Mouse (Mus musculus) cerebellum, adult 18-20 months (tissue): Measurements from ENCODE around the gene Fbxl5.
A peak's percentile ranks its signal among the peaks of the same experiment; 100 is the strongest.

Source experiments
- DNase-seq, 2 experiments: peaks; one replicate each; pipeline ENCODE4 v3.0.0; 2021

The Fbxl5 gene

GRCm38 (mm10) chr5:43826883-43827282 is 5.4 kb upstream of the Fbxl5 start:
- DNase-seq, result no peak

- DNase-seq, result no peak
Measured at GRCm38 (mm10) chr5:43824580-43824979, 3.1 kb upstream of the Fbxl5 start.

- no peak for DNase-seq
Measured at GRCm38 (mm10) chr5:43822824-43823223, 1.4 kb upstream of the Fbxl5 start.

- DNase-seq, result no peak
Measured at GRCm38 (mm10) chr5:43822199-43822598, 761 bp upstream of the Fbxl5 start.

- DNase-seq, result no peak
Measured at GRCm38 (mm10) chr5:43820785-43821184, 653 bp downstream of the Fbxl5 start.

GRCm38 (mm10) chr5:43818695-43819094 is 2.7 kb downstream of the Fbxl5 start, which contains the start of gene Bst1:
Gene Bst1 (plus strand): TSS chr5:43818885.
- no peak for DNase-seq

GRCm38 (mm10) chr5:43815769-43816168 is 5.7 kb downstream of the Fbxl5 start:
- no peak for DNase-seq

GRCm38 (mm10) chr5:43814536-43814935 is 6.9 kb downstream of the Fbxl5 start:
- DNase-seq, result no peak

GRCm38 (mm10) chr5:43810427-43811062 is 10.9 kb downstream of the Fbxl5 start:
- no peak for DNase-seq

GRCm38 (mm10) chr5:43807744-43808696 is 13.4 kb downstream of the Fbxl5 start:
- DNase-seq, result peak; percentile 56 to 66

- DNase-seq, result no peak
Measured at GRCm38 (mm10) chr5:43806914-43807313, 14.5 kb downstream of the Fbxl5 start.

- DNase-seq, result no peak
Measured at GRCm38 (mm10) chr5:43806340-43806739, 15.1 kb downstream of the Fbxl5 start.

- no peak for DNase-seq
Measured at GRCm38 (mm10) chr5:43805401-43805800, 16.0 kb downstream of the Fbxl5 start.

GRCm38 (mm10) chr5:43801798-43802197 is 19.6 kb downstream of the Fbxl5 start:
- DNase-seq, result no peak

GRCm38 (mm10) chr5:43801253-43801652 is 20.2 kb downstream of the Fbxl5 start:
- DNase-seq, result no peak

GRCm38 (mm10) chr5:43800700-43801099 is 20.7 kb downstream of the Fbxl5 start:
- DNase-seq, result no peak

- DNase-seq, result no peak
Measured at GRCm38 (mm10) chr5:43799530-43799929, 21.9 kb downstream of the Fbxl5 start.

- no peak for DNase-seq
Measured at GRCm38 (mm10) chr5:43792354-43792753, 29.1 kb downstream of the Fbxl5 start.

- DNase-seq, result no peak
Measured at GRCm38 (mm10) chr5:43787976-43788752, 33.3 kb downstream of the Fbxl5 start.

- DNase-seq, result no peak
Measured at GRCm38 (mm10) chr5:43786607-43787006, 34.8 kb downstream of the Fbxl5 start.

- DNase-seq, result no peak
Measured at GRCm38 (mm10) chr5:43783996-43784395, 37.4 kb downstream of the Fbxl5 start.

- peak; percentile 68 to 92 for DNase-seq
Measured at GRCm38 (mm10) chr5:43781977-43782930, 39.2 kb downstream of the Fbxl5 start.
